In the genomic region with DNA sequence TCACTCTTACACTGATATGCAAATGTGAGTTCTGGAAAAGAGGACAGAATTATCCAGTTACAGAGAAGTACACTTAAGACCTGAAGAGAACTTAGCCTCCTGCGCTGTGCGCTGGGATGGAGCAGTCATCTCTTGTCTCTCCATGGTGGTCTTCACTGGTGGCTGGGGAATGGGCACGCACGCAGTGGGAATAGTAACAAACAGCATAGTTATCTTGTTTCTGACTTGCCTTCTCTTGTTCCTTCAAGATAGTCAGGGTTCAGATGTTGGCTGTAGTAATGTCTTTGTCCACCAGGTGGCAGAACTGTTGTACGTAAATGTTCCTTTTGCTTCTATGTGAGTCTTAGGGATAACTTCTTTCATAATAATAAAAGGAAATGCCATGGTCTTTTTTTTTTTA, we compare ENCODE assay signal across 8 mouse cellular contexts. TPM values are rescaled to one million over a fixed set of nuclear protein-coding genes. Genes with fewer than 3 reads are reported as not detected.
DNase-seq lines count a peak whose midpoint lies in the region; ATAC-seq lines count a peak whose summit lies in the region.

No protein-coding gene starts in this region.

- no peaks in the 10 kb centered on the region; the same call in 1 of the 2 replicates for H3K36me3 ChIP-seq in lung, embryonic 16.5 days (ENCODE audit: control insufficient read depth, insufficient read depth, low read length)

- H3K4me1 ChIP-seq in lung, embryonic 16.5 days (replicated peaks; ENCODE audit: control insufficient read depth, insufficient read depth, low read length) = 0 out of 2 replicates have a peak, but pooled peaks cover 2% of the 10 kb centered on the region

- H3K27me3 ChIP-seq in lung, embryonic 16.5 days (ENCODE audit: control insufficient read depth, insufficient read depth, low read depth, low read length) = no peaks in the 10 kb centered on the region

- no peak overlapping the region for H3K4me3 ChIP-seq in lung, embryonic 16.5 days (ENCODE audit: low read length)

- H3K27ac ChIP-seq in lung, embryonic 16.5 days (ENCODE audit: low read length) = no peak overlapping the region

- ATAC-seq in lung, embryonic 16.5 days (ENCODE audit: low read depth) = peak; percentile 26; the same call in 1 of the 2 replicates

- DNase-seq in ES-CJ7 (ENCODE audit: low read depth, low spot score) = peak; percentile 79
- peak; percentile 84 for DNase-seq in adipocyte (ENCODE audit: low spot score)
- DNase-seq in embryo, embryonic 10 days (ENCODE audit: low spot score) = peak; percentile 89
- DNase-seq in gastrocnemius, postnatal 4 days (ENCODE audit: low spot score in 2 of 2) = peak; percentile 35 to 63
- peak; percentile 73 for DNase-seq in large intestine, adult 2 months (ENCODE audit: low read depth, low spot score)
- peak; percentile 91 to 93 for DNase-seq in right cerebral cortex, adult 2 months (ENCODE audit: low spot score in 2 of 2)
- DNase-seq in urinary bladder, postnatal 4 days (ENCODE audit: low spot score in 2 of 2) = peak; percentile 36 to 66

- no peak overlapping the region for H3K9ac ChIP-seq in lung, embryonic 16.5 days (ENCODE audit: low read length)

- 24% methylated on average over 5 of the region's 5 CpGs for WGBS in large intestine, adult 2 months
- 14% methylated on average over 5 of the region's 5 CpGs for WGBS in lung, embryonic 16.5 days

- H3K4me2 ChIP-seq in lung, embryonic 16.5 days (ENCODE audit: low read depth, low read length) = no peak overlapping the region

- H3K9me3 ChIP-seq in lung, embryonic 16.5 days (ENCODE audit: control insufficient read depth, low read length) = no peaks in the 10 kb centered on the region

RNA-seq across cellular contexts. Expression of gene Rcor1, which starts 49.0 kb away (rescaled TPM):
- 10 to 100 TPM; 27.1 to 27.2 TPM for total RNA-seq in gastrocnemius, postnatal 4 days (2021)
- polyA plus RNA-seq in large intestine, adult 2 months (2012; rRNA removed) = 14.4 and 15.0 TPM in 2 replicates
- 8.8 and 10.4 TPM in 2 replicates for polyA plus RNA-seq in lung, embryonic 16.5 days (2015; fragmentation: Nextera tagmentation; extraction: Ambion mirVana)
